Mouse (Mus musculus): ENCODE data around the gene Castor1. TPM values are rescaled to one million over a fixed set of nuclear protein-coding genes. Genes with fewer than 3 reads are reported as not detected.

The Castor1 gene
- total and polyA plus RNA-seq, 3 experiments, result 4.7 to 23.7 (median 13.0) TPM

DNA sequence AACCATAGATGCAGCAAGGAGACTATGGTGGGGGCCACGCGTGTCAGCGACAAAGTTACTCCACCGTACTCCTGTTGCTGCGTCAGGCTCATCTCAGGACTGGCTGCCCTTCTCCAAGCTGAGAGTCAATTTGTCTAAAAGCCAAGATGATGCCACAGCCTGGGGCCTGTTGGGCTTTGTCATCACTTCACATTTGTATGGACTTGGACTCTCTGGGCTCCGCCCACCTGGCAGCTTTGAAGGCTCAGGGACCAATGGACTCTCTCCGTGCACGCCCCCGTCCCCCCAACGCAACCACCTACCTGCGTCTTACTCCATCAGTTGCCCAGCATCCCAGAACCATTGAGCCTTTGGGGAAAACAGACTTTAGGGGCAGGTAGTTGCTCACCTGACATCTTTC, 53.5 kb downstream of the Castor1 start:
- H3K9me3 ChIP-seq (replicated peaks; ENCODE audit: low read length), result no peaks in the 10 kb centered on the region
- no peak overlapping the region for H3K4me2 ChIP-seq (ENCODE audit: insufficient read depth, low read depth, poor library complexity, severe bottlenecking)
- H3K4me3 ChIP-seq (replicated peaks in 1 of 3; ENCODE audit: low read depth in 2 of 3, low read length in 2 of 3, poor library complexity in 1 of 3), result no peak overlapping the region
- DNase-seq (ENCODE audit: extremely low read depth), result no peak
- TF ChIP-seq NRF1 (IDR thresholded peaks at IDR 0.05; ENCODE audit: low read depth, low read length) (no peak), RAD21 (IDR thresholded peaks at IDR 0.05; ENCODE audit: low read depth, low read length) (no peak), GABPA (IDR thresholded peaks at IDR 0.05; ENCODE audit: insufficient replicate concordance, low read depth, low read length) (no peak), KAT2A (IDR thresholded peaks at IDR 0.05; ENCODE audit: insufficient replicate concordance, low read length) (no peak), EP300 (IDR thresholded peaks at IDR 0.05; ENCODE audit: low read length) (no peak), ZNF384 (IDR thresholded peaks at IDR 0.05; ENCODE audit: low read depth, low read length) (no peak), POLR2A (IDR thresholded peaks at IDR 0.05; ENCODE audit: low read depth, low read length) (no peak), SIN3A (IDR thresholded peaks at IDR 0.05; ENCODE audit: low read length) (no peak), MEF2A (IDR thresholded peaks at IDR 0.05; ENCODE audit: borderline replicate concordance, low read depth, low read length) (no peak)
- no peak overlapping the region for H3K9ac ChIP-seq (ENCODE audit: insufficient read depth, low read depth)
- no peaks in the 10 kb centered on the region for H3K79me2 ChIP-seq (replicated peaks; ENCODE audit: control insufficient read depth, extremely low read depth, insufficient read depth, poor library complexity, severe bottlenecking)
- H3K27ac ChIP-seq (ENCODE audit: insufficient read depth, low read depth), result no peak overlapping the region
- peaks cover 27% of the 10 kb centered on the region for H3K27me3 ChIP-seq (replicated peaks)
- in situ Hi-C loops (cut with MboI; ENCODE audit: low pct_ligation_motif_present, low pct_unique_long_range_greater_than_20kb, low sequenced_read_pairs), result loop anchor here (25.0 kb wide), 1 partner anchor 566 kb away; the partner anchor contains the start of gene Nf2
- dilution Hi-C loops (cut with MboI; ENCODE audit: extremely low pct_ligation_motif_present, extremely low pct_unique_long_range_greater_than_20kb, low sequenced_read_pairs), result no loop called here
- H3K36me3 ChIP-seq (replicated peaks in 1 of 2; ENCODE audit: control insufficient read depth in 1 of 2, insufficient read depth in 1 of 2, low read length in 1 of 2), result no peaks in the 10 kb centered on the region
- H3K4me1 ChIP-seq (ENCODE audit: control insufficient read depth in 1 of 2, insufficient read depth in 2 of 2), result peaks cover 12 to 32% of the 10 kb centered on the region in 2 experiments

Other genes starting within 250 kb of the Castor1 start
- gene 4930556J24Rik, start 241.4 kb upstream of the Castor1 start, total RNA-seq (2012; rRNA removed), result 0.21 and 0.50 TPM in 2 replicates
- gene 4930556J24Rik, start 241.4 kb upstream of the Castor1 start, total RNA-seq (2014; rRNA removed), result not detected in 2 replicates
- 0.70 and 0.78 TPM in 2 replicates for gene 4930556J24Rik, start 241.4 kb upstream of the Castor1 start, polyA plus RNA-seq (2012; ENCODE audit: insufficient read length, low read depth)
- gene Gal3st1, start 234.6 kb upstream of the Castor1 start, total RNA-seq (2012; rRNA removed), result 0.08 TPM in 1 of 2 replicates, not detected in the other
- not detected in 2 replicates for gene Gal3st1, start 234.6 kb upstream of the Castor1 start, total RNA-seq (2014; rRNA removed)
- gene Gal3st1, start 234.6 kb upstream of the Castor1 start, polyA plus RNA-seq (2012; ENCODE audit: insufficient read length, low read depth), result 0.14 TPM in 1 of 2 replicates, not detected in the other
- 0.47 and 0.55 TPM in 2 replicates for gene Sec14l4, start 186.8 kb upstream of the Castor1 start, total RNA-seq (2012; rRNA removed)
- 0.42 and 0.46 TPM in 2 replicates for gene Sec14l4, start 186.8 kb upstream of the Castor1 start, total RNA-seq (2014; rRNA removed)
- gene Sec14l4, start 186.8 kb upstream of the Castor1 start, polyA plus RNA-seq (2012; ENCODE audit: insufficient read length, low read depth), result 2.2 and 3.5 TPM in 2 replicates
- 0.21 TPM in 1 of 2 replicates, not detected in the other for gene Sec14l3, start 153.4 kb upstream of the Castor1 start, total RNA-seq (2012; rRNA removed)
- gene Sec14l3, start 153.4 kb upstream of the Castor1 start, total RNA-seq (2014; rRNA removed), result not detected in 2 replicates
- not detected in 2 replicates for gene Sec14l3, start 153.4 kb upstream of the Castor1 start, polyA plus RNA-seq (2012; ENCODE audit: insufficient read length, low read depth)
- 30.0 and 41.0 TPM in 2 replicates for gene Mtfp1, start 122.8 kb upstream of the Castor1 start, total RNA-seq (2012; rRNA removed)
- 22.1 and 22.3 TPM in 2 replicates for gene Mtfp1, start 122.8 kb upstream of the Castor1 start, total RNA-seq (2014; rRNA removed)
- 27.0 and 27.7 TPM in 2 replicates for gene Mtfp1, start 122.8 kb upstream of the Castor1 start, polyA plus RNA-seq (2012; ENCODE audit: insufficient read length, low read depth)
- gene Sec14l2, start 94.8 kb upstream of the Castor1 start, total RNA-seq (2012; rRNA removed), result 21.5 and 26.1 TPM in 2 replicates
- gene Sec14l2, start 94.8 kb upstream of the Castor1 start, total RNA-seq (2014; rRNA removed), result 21.9 and 24.2 TPM in 2 replicates
- gene Sec14l2, start 94.8 kb upstream of the Castor1 start, polyA plus RNA-seq (2012; ENCODE audit: insufficient read length, low read depth), result 16.7 and 19.0 TPM in 2 replicates
- gene Rnf215, start 83.0 kb upstream of the Castor1 start, total RNA-seq (2012; rRNA removed), result 24.8 and 25.0 TPM in 2 replicates
- 14.9 and 18.2 TPM in 2 replicates for gene Rnf215, start 83.0 kb upstream of the Castor1 start, total RNA-seq (2014; rRNA removed)
- 22.5 and 24.3 TPM in 2 replicates for gene Rnf215, start 83.0 kb upstream of the Castor1 start, polyA plus RNA-seq (2012; ENCODE audit: insufficient read length, low read depth)
- gene Ccdc157, start 57.9 kb upstream of the Castor1 start, total RNA-seq (2012; rRNA removed), result 4.2 and 4.4 TPM in 2 replicates
- 2.3 and 2.6 TPM in 2 replicates for gene Ccdc157, start 57.9 kb upstream of the Castor1 start, total RNA-seq (2014; rRNA removed)
- 3.9 and 4.0 TPM in 2 replicates for gene Ccdc157, start 57.9 kb upstream of the Castor1 start, polyA plus RNA-seq (2012; ENCODE audit: insufficient read length, low read depth)
- gene Sf3a1, start 57.9 kb upstream of the Castor1 start, total RNA-seq (2012; rRNA removed), result 46.5 and 56.9 TPM in 2 replicates
- gene Sf3a1, start 57.9 kb upstream of the Castor1 start, total RNA-seq (2014; rRNA removed), result 28.6 and 29.5 TPM in 2 replicates
- gene Sf3a1, start 57.9 kb upstream of the Castor1 start, polyA plus RNA-seq (2012; ENCODE audit: insufficient read length, low read depth), result 93.4 and 97.6 TPM in 2 replicates
- 30.3 and 37.7 TPM in 2 replicates for gene Tbc1d10a, start 31.4 kb upstream of the Castor1 start, total RNA-seq (2012; rRNA removed)
- 30.9 and 33.9 TPM in 2 replicates for gene Tbc1d10a, start 31.4 kb upstream of the Castor1 start, total RNA-seq (2014; rRNA removed)
- gene Tbc1d10a, start 31.4 kb upstream of the Castor1 start, polyA plus RNA-seq (2012; ENCODE audit: insufficient read length, low read depth), result 33.5 and 37.6 TPM in 2 replicates
- gene Osm, start 18.2 kb downstream of the Castor1 start, total RNA-seq (2012; rRNA removed), result 11.0 and 12.8 TPM in 2 replicates
- 11.8 and 15.1 TPM in 2 replicates for gene Osm, start 18.2 kb downstream of the Castor1 start, total RNA-seq (2014; rRNA removed)
- gene Osm, start 18.2 kb downstream of the Castor1 start, polyA plus RNA-seq (2012; ENCODE audit: insufficient read length, low read depth), result 10.4 and 12.5 TPM in 2 replicates
- gene Lif, start 39.3 kb downstream of the Castor1 start, total RNA-seq (2012; rRNA removed), result 0.42 and 1.8 TPM in 2 replicates
- gene Lif, start 39.3 kb downstream of the Castor1 start, total RNA-seq (2014; rRNA removed), result 0.05 and 0.15 TPM in 2 replicates
- 0.07 and 0.17 TPM in 2 replicates for gene Lif, start 39.3 kb downstream of the Castor1 start, polyA plus RNA-seq (2012; ENCODE audit: insufficient read length, low read depth)
- gene Hormad2, start 222.9 kb downstream of the Castor1 start, total RNA-seq (2012; rRNA removed), result not detected in 2 replicates
- gene Hormad2, start 222.9 kb downstream of the Castor1 start, total RNA-seq (2014; rRNA removed), result not detected in 2 replicates
- gene Hormad2, start 222.9 kb downstream of the Castor1 start, polyA plus RNA-seq (2012; ENCODE audit: insufficient read length, low read depth), result not detected in 2 replicates